Mouse (Mus musculus) lung, adult 2 months (tissue): Measurements from ENCODE around the gene Tssk1.

Source experiments
- CTCF ChIP-seq: fragments of 200-500 bp; IDR thresholded peaks from 2 replicates; pipeline ENCODE4 v1.5.1; 2011; ENCODE audit warnings: mild to moderate bottlenecking, low read length, control low read depth; ENCODE audit not compliant: insufficient read depth
- POLR2A ChIP-seq: fragments of 200-500 bp; IDR thresholded peaks from 2 replicates; pipeline ENCODE4 v1.6.1; 2011; ENCODE audit warnings: low read depth, mild to moderate bottlenecking, control low read depth, low read length, borderline replicate concordance; ENCODE audit errors: extremely low read depth

DNA sequence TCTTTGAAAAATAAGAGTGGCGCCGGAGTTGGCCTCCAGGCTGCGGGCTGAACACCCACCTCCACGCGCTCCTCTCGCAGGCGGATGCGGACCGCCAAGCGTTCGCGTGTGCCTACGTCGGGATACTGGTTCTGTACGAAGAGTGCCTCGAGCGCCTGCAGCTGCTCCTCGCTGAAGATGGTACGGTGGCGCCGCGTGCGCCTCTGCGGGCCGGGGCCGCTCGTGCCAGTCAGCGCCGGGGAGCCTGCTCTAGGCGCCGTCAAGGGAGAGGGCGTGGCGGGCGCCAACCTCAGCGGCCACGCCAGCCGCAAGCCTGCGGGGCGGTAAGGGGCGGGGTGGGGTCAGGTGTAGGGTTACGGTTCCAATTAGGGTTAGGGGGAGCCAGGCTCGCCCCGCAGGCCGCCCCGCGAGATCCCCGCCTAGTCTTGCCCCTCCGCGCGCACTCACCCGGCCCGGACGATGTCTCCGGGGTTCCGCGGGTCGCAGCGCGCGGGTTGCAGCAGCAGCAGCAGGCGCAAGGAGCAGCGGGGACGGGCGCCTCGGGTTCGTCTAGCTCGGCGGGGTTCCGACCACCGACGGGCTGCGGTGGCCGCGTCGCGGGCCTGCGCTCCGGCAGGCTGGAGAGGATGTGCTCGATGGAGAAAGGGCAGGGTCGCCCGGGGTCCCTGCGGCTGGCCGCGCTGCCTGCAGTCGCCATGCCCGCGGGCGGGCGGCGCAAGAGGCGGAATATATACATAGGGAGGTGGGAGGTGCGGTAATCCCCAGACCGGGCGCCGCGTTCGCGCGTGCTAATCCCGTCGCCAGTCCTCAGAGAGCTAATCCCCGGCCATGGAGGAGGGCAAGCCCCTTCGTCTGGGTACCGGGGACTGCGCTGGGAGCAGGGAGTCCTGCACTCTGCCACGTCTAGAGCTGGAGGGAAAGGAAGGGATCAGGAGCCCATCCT is 20.6 kb downstream of the Tssk1 start, which contains the start of gene Gsc2:
- no peak for TF ChIP-seq CTCF
- no peak for TF ChIP-seq POLR2A
